Mouse (Mus musculus) left cerebral cortex, postnatal 10 days (tissue): Measurements from ENCODE around the gene 4930562C15Rik. TPM values are rescaled to one million over a fixed set of nuclear protein-coding genes. Genes with fewer than 3 reads are reported as not detected.
A peak's percentile ranks its signal among the peaks of the same experiment; 100 is the strongest.

Experiments
- DNase-seq, 2 experiments: peaks; one replicate each; pipeline ENCODE4 v3.0.0; 2021 to 2022; ENCODE audit warnings: low spot score in 2 of 2, mixed read lengths in 1 of 2; ENCODE audit errors: extremely low spot score in 1 of 2
- intact Hi-C: fragments of 180-260 bp; cut with DNase I; formaldehyde crosslinking; loops from one replicate; pipeline ENCODE4 v1.15.1; 2025
- total RNA-seq, 2 experiments: library from RNA; stranded (reverse); gene quantifications; 2 replicates each; pipeline ENCODE4 v1.2.3; 2021

Gene 4930562C15Rik
- total RNA-seq, 2 experiments from 2014 or later: not detected

DNA sequence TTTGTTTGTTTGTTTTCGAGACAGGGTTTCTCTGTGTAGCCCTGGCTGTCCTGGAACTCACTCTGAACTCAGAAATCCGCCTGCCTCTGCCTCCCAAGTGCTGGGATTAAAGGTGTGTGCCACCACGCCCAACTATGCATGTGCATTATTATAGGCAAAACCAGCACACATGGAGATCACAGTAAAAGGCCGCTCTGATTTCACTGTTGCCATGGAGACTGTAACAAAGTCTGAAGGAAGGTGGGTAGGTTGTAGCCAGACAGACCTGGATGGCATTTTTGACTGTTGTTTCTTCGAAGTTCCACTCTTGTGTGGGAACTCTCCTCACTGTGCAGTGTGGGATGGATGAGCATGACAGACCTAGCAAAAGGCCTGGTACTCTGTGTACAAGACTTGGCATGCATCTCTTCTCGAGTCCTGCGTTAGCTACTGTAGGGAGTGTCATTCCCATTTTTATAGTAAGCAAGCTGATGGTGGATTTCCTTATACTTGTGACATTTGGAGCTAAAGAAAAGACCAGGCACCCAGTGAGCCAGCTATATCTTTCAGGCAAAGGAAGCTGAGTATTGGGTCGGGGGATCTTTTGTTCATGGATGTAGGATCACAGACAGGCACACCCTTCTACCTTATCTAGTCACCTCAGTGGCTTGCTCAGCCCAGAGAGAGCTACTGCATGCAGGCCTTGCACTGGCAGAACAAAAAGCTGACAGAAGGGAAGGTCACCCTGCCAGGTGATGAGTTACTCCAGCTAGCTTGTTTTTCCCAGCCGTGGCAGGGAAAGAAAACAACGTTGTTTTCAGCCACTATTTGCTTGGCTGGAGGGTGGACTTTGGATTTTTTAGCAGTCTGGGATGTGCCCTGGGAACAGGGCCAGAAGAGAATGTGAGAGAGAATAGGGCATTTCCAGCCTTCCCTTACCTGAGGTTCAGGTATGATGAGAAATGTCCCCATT is 46.5 kb downstream of the 4930562C15Rik start:
- intact Hi-C loops: no loop called here
- DNase-seq: no peak

DNA sequence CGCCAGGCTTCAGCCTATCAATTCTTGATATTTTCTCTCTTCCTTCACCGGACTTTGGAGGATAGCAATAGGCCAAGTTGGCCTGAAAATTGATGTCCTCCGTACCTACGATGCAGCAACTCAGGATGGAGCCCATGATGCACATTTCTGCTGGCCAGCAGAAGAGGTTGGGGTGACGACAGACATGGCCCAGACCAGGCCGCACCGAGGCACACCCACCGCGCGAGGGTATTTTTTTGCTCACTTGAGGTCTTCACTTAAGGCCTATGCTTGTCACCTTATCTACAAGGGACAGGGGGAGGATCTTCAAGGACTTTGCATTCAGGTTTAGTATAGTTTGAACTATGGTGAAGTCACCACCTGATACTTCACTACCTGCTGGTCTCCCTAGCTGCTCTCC is 49.7 kb downstream of the 4930562C15Rik start:
- intact Hi-C loops: no loop called here
- no peak for DNase-seq

DNA sequence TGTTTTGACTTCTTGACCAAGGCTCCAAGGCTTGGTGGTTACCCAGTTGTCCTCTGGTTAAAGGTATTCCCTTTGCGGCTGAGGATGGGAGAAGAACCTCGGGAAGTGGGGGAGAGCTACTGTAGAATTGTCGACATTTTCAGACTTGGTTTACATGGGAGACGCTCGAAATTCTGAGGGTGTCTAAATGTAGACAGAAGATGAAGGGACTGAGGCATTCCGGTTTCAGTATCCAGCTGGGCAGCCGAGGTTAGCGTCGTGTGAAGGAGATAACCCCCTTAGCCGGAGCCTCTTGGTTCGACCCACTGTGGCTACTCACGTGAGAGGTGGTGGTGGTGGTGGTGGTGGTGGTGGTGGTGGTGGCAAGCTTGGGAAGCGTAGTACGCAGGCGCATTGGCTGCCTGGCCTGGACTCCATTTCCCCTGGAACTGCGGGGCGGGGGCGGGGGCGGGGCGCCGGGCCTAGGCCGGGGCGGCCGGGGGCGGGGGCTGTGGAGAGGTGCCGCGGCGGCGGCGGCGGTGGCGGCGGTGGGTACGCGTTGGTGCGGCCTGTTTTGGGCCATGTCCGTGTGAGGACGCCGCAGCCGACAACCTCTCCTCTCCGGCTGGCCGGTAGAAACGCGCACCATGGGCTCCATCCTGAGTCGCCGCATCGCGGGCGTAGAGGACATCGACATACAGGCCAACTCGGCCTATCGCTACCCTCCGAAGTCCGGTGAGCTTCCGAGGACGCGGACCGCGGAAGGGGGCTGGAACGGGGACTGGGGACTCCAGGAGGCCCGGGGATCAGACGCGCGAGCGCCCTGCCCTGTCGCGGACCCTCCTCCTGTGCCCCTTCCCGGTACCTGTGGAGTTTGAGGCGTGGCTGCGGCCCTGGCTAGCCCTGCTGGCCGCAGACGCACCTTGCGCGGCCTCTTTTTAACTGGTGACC is 50.8 kb downstream of the 4930562C15Rik start, which contains the start of gene Mgrn1:
Gene Mgrn1, plus strand, starts transcription at position 490 of the 930 bp plus-strand sequence.
- DNase-seq: peak; percentile 84 to 94
- intact Hi-C loops: no loop called here

DNA sequence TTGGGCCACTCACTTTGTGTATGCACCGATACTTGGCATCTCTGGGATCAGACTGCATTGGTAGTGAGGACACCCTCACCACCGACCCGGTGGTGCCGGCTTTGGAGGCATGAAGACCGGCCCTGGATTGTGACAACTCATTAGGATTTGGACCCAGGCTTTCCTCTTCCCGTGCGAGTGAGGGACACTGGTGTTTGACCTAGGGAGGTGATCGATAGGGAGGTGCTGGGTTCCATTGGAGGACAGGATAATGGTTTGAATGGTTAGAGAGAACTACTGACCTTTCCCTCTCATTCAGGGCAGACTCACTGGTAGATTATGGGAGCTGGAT is 51.4 kb downstream of the 4930562C15Rik start:
- DNase-seq: no peak
- intact Hi-C loops: no loop called here

DNA sequence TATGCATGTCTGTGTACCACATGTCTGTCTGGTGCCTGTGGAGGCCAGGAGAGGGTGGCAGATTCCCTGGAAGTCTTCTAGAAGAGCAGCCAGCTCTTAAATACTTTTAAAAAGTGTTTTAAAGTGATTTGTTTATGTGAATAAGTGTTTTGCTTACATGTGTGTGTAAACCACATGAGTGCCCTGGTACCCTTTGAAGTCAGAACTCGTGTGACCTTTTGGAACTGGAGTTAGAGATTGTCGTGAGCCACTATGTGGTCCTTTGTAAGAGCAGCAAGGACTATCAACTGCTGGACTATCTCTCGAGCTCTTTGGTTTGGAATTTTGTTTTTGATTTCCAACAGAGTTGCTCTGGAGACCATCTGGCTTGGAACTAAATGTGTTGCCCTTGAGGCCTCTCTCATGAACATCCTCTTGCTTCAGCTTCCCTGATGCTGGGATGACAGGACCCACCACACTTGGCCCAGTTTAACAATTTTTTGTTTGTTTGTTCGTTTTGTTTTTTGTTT is 55.0 kb downstream of the 4930562C15Rik start:
- intact Hi-C loops: no loop called here
- no peak for DNase-seq

DNA sequence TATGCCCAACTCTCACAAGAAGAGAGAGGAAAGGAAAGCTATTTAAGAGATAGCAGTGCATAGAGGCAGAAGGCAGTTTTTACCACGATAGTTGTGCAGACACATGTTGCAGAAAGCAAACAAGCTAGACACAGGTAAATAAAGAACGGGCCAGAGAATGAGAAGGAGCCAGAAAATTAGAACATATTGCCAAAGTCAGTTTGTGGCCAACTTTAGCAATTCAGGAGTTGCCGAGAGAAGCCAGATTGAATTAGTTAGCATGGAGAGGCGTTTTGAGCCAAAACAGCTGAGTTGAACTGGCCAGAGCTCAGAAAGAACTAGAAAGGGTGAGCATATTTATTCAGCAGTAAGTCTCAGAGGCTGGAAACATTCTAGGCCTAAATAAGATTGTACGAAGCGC is 57.0 kb downstream of the 4930562C15Rik start:
- intact Hi-C loops: no loop called here
- DNase-seq: no peak

DNA sequence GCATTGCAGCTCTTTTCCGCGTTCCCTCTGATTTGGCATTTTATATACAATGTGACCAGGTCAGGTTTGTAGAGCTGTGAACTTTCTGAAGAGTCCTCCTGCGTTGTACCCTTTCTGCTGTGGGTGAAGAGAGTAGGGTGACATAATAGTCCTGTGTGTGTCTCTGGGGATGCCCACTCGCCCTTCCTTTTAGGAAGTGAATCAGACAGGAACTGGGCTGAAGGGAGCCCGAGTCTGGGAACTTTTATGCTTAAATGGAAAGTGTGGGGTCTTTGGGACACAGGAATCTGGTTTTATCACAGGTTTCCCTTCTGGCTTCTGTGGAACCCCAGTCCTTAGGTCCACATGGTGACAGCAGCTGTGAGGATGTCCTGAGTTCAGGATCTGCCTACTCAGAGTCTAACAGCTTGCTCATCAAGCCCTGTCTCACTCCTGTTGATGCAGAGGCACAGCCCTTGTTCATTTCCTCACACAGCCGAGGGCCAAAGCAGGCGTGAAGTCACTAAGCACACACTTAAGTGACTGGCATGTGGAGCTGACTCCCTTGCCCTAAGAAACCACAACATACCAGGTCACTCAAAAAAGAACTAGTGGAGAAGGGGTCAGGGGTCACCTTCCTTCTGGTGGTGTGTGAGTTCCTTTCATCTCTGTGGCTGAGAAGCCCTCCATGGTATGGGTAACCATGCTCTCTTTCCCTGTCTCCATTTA is 59.1 kb downstream of the 4930562C15Rik start:
- intact Hi-C loops: no loop called here
- DNase-seq: no peak

DNA sequence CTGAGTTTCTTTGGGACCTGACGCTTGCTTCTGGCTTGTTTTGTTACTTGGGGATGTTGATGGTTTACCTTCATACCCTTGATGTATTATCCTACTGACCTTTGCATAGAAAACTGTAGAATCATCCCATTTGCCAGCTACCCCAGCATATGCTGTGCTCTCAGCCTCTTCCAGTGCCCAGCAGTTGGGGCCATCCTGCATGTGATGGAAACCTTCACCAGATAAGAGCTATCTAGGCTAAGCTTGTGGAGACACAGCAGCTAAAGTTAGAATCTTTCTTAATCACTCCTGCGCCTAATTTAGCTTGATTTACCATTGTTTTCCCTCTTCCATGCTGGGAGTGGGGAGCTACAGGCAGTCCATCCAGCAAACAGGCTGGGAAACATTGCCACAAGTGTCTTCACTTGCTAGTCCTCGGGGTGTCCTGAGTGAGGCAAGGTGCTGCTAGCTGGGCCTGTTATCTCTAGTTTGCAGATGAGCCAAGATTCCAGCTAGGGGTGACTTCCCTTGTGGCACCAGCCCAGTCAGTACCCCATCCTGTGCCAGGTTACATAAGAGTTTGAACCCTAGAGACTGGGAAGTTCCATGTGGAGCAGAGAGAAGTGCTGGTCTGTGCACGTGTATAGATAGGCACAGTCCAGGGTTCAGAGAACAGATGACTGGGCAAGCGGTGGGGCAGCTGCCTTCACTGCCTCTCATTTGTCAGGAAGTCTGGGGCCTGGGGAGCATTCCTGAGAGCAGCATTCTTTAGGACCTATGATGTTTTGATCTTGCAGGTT is 61.2 kb downstream of the 4930562C15Rik start:
- intact Hi-C loops: no loop called here
- no peak for DNase-seq

DNA sequence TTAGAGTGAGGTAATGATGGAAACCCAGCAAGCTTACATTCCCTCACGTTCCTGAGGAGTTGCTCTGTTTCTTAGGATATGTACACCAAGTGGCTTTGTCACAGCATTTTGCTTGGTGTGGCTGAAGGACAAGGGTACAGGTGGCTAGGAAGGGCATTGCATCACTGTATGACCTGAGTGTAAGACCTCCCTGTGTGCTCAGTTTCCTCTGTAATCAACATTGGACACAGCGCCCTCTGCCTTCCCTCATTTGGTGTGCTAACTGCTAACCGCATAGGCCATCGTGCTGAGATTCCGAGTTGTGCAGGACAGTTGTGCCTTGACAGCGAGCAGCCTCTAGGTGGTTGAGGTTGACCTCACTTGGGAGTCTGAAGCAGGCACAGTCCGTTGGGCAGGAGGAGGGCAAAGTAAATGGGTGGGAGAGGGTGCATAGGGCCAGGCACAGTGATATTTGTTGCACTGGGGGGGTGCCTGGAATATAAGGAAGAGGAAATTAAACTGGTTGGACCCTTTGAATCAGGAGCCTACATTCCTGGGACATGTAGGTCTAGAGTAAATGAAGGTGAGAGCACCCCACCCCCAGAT is 62.0 kb downstream of the 4930562C15Rik start:
- intact Hi-C loops: no loop called here
- DNase-seq: no peak

DNA sequence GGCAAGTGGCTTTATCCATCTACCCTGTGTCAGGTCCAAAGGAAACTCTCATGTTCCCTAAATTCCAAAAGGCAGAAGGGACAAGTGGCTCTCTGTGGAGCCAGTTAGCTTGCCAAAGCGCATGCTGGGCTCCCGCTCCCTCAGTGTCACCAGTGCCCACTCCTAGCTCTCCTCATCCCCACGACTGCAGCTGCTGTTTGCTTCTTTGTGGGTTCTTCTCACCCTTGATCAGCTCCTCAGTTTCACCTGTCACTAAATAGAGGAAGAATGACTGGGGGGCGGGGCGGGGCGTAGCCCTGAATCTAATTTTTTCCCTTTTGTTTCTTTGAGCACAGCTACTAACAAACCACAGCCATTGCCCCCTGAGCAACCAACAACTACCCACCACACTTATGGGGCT is 63.7 kb downstream of the 4930562C15Rik start:
- DNase-seq: no peak
- intact Hi-C loops: no loop called here

DNA sequence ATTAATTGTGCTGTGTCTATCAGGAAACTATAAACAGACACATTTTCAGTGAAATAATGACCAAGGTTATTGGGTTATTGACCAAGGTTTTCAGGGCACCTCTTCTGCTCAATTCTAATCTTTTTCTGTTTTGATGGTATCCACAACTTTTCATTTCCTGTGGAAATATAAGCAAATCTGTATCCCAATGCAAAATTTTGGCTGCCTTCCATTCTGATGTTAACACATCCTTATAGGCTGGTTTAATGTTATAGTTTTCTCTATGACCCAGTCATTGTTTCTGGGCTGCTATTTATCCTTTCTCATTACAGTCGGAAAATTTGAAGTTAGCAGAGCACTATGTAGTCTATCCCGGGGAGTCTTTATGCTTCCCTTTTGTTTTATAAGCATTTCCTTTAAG is 64.5 kb downstream of the 4930562C15Rik start:
- DNase-seq: no peak

DNA sequence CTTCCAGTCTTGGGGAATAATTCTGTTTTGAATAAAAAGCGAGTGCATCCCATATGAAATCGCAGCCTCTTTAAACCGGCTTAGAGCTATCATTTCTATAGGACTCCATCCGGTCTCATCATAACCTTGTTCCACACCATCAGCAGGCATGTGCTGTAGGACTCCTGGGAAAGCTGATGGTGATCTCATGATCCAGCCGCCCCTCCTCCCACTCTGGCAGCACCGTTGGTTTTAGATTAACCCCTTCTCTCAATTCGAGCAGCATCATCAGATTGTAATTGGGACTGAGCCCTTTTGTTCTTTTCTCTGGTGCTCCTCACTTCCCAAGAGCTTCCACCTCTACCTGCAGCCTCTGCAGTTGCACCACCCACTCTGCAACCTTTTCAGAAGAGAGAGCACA is 66.0 kb downstream of the 4930562C15Rik start:
- intact Hi-C loops: no loop called here

More for the DNA sequence above, 64.5 kb downstream of the 4930562C15Rik start:
- intact Hi-C loops: no loop called here

DNA sequence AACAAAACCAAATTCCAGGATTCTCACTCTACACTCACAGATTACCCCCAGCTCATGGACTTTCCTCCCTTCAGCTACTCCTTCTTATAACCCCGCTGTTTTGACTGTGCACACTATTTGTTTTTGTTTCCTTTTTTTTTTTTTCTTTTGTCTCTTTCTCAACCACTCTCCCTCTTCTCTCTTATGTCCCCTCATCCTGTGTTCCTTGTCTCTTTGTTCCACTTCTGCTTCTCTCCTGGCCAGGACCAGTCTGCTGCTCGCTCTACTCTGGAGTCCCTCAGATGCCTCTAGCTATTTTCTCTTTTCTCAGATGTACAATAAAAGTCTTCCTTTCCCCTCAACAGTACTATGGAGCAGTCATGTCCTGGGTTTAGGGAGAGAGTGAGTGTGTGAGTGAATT is 67.2 kb downstream of the 4930562C15Rik start:
- intact Hi-C loops: no loop called here
- no peak for DNase-seq

More for the DNA sequence above, 66.0 kb downstream of the 4930562C15Rik start:
- DNase-seq: no peak

DNA sequence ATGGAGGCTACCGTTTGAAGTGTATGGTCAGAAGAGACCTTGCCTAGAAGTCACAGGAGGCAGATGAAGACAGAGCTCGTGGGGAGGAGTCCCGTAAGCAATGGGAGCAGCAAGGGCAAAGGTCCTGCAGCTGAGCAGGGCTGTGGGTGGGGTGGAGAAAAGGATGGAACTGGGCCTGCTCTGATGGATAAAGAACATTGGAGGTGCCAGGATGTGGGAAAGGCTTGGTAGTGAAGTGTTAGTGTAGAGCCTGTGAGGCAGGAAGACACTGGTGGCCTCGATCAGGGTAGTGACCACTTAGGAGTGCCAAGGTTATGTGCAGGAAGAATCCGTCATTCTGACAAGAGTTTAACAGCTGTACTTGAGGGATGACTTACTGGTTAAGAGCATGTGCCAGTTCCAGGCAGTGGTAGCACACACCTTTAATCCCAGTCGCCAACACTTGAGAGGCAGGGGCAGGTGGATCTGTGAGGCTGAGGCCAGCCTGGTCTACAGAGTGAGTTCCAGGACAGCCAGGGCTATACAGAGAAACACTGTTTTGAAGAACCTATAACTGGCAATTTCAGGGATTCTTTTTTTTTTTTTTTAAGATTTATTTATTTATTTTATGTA is 68.4 kb downstream of the 4930562C15Rik start:
- intact Hi-C loops: no loop called here
- DNase-seq: no peak

DNA sequence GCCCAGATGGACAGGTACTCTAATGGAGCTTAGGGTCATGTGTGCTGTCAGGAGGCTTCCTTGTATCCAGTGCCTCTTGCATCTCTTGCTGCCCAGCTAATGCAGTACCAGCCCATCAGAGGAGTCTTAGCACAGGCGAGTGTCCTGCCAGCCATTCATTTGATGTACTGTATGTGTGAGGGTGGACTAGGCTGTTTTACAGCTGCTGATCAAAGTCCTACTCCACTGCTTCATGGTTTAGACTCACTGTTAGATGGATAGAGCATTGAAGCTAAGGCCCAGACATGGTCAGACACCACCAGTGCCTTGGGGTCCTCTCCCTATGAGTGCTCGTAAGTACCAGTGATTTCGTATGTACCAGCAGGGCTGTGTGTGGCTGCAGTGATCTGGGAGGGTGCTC is 69.7 kb downstream of the 4930562C15Rik start:
- intact Hi-C loops: no loop called here
- no peak for DNase-seq

DNA sequence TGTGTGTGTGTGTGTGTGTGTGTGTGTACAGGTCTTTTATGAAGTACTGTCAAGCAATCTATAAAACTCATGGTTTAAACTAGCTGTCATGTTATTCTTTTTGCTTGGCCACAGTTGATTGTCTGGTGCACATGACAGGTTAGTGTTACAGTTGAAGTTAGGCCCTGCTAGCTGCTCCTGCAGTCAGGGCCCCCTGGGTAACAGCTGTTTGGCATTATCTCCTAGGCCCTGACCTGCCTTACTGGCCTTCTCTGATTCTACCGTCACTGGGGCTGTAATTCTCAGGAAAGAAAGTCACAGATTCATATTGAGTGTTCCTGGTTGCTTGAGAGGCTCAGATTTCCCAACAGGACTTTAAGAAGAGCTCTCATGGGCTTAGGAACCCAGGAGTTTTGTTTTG is 70.4 kb downstream of the 4930562C15Rik start:
- intact Hi-C loops: no loop called here
- DNase-seq: no peak

DNA sequence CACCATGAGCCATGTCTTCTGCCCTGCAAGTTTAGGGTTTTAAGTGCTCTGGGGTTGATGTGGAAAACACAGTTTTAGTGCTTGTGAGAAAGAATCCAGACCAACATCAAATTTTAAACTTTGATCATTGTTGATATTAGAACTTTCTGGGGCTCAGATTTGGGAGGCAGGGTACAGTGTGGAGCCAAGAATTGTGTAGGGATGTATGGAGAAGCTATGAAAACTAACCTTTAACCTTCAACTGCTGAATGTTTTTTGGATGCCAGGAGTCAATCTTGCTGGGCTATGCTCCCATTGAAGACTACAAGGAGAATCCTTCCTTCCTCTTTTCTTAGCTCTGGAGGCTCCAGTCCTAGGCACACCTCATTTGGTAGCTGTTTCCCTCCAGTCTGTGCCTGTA is 71.3 kb downstream of the 4930562C15Rik start:
- intact Hi-C loops: no loop called here
- DNase-seq: no peak
